In genomic region chr11:67235639-67236358, GRCm38 (mm10) we compare ENCODE assay signal across 9 mouse cellular contexts. TPM values are rescaled to one million over a fixed set of nuclear protein-coding genes. Genes with fewer than 3 reads are reported as not detected.
DNase-seq lines count a peak whose midpoint lies in the region; ATAC-seq lines count a peak whose summit lies in the region.
"Had no signal": no experiment of that assay in that cellular context is flagged by ENCODE, and none has a peak within 500 bp of the region (broad histone marks: within the 10 kb centered on the region; RNA-seq: fewer than 3 reads in every experiment).

No protein-coding gene starts in this region.

- H3K27me3 ChIP-seq in hindbrain, embryonic 14.5 days (ENCODE audit: control insufficient read depth, insufficient read depth, low read length), result no peaks in the 10 kb centered on the region
- no peaks in the 10 kb centered on the region for H3K27me3 ChIP-seq in hindbrain, embryonic 13.5 days
- no peaks in the 10 kb centered on the region for H3K27me3 ChIP-seq in embryonic facial prominence, embryonic 11.5 days (ENCODE audit: control insufficient read depth, insufficient read depth, low read length)
- H3K27me3 ChIP-seq in splenic B cell, adult 2 months (ENCODE audit: control insufficient read depth, insufficient read depth, low read length, poor library complexity, severe bottlenecking), result no peaks in the 10 kb centered on the region
- H3K27me3 ChIP-seq: hindbrain, embryonic 15.5 days had no signal

- intact Hi-C loops in left cerebral cortex, postnatal 10 days (cut with DNase I), result loop anchor here (2.0 to 5.0 kb wide), 2 partner anchors 112 to 121 kb away; no protein-coding TSS in a partner anchor

- no peaks in the 10 kb centered on the region for H3K4me1 ChIP-seq in hindbrain, embryonic 14.5 days (replicated peaks; ENCODE audit: control insufficient read depth, insufficient read depth, low read length)
- no peaks in the 10 kb centered on the region for H3K4me1 ChIP-seq in hindbrain, embryonic 13.5 days (replicated peaks)
- no peaks in the 10 kb centered on the region for H3K4me1 ChIP-seq in embryonic facial prominence, embryonic 11.5 days (ENCODE audit: control insufficient read depth, insufficient read depth, low read length)
- H3K4me1 ChIP-seq: hindbrain, embryonic 15.5 days had no signal

- no peak for ATAC-seq in hindbrain, embryonic 14.5 days (ENCODE audit: low FRiP score)
- no peak for ATAC-seq in hindbrain, embryonic 13.5 days (ENCODE audit: low FRiP score)
- no peak for ATAC-seq in embryonic facial prominence, embryonic 11.5 days (replicated peaks; ENCODE audit: insufficient number of reproducible peaks, low FRiP score, low TSS enrichment, low read depth)

- H3K4me3 ChIP-seq in hindbrain, embryonic 14.5 days (replicated peaks; ENCODE audit: low read length), result no peak overlapping the region
- H3K4me3 ChIP-seq in hindbrain, embryonic 13.5 days, result no peak overlapping the region
- no peak overlapping the region for H3K4me3 ChIP-seq in embryonic facial prominence, embryonic 11.5 days (ENCODE audit: low read depth, low read length)
- H3K4me3 ChIP-seq: hindbrain, embryonic 15.5 days had no signal

- 70% methylated on average over 5 of the region's 5 CpGs for WGBS in hindbrain, embryonic 14.5 days
- 62% methylated on average over 5 of the region's 5 CpGs for WGBS in hindbrain, embryonic 13.5 days
- 63% methylated on average over 5 of the region's 5 CpGs for WGBS in embryonic facial prominence, embryonic 11.5 days

- no peak overlapping the region for H3K9ac ChIP-seq in hindbrain, embryonic 14.5 days
- no peak overlapping the region for H3K9ac ChIP-seq in hindbrain, embryonic 13.5 days
- H3K9ac ChIP-seq in embryonic facial prominence, embryonic 11.5 days (replicated peaks; ENCODE audit: low read length), result no peak overlapping the region
- H3K9ac ChIP-seq: hindbrain, embryonic 15.5 days had no signal

- no peaks in the 10 kb centered on the region for H3K9me3 ChIP-seq in hindbrain, embryonic 14.5 days (ENCODE audit: control insufficient read depth, low read length)
- no peaks in the 10 kb centered on the region for H3K9me3 ChIP-seq in hindbrain, embryonic 13.5 days
- no peaks in the 10 kb centered on the region for H3K9me3 ChIP-seq in embryonic facial prominence, embryonic 11.5 days (replicated peaks; ENCODE audit: control insufficient read depth, low read length)
- H3K9me3 ChIP-seq: hindbrain, embryonic 15.5 days had no signal

- no peaks in the 10 kb centered on the region for H3K36me3 ChIP-seq in hindbrain, embryonic 14.5 days (replicated peaks; ENCODE audit: control insufficient read depth, insufficient read depth)
- no peaks in the 10 kb centered on the region for H3K36me3 ChIP-seq in hindbrain, embryonic 13.5 days
- no peaks in the 10 kb centered on the region for H3K36me3 ChIP-seq in embryonic facial prominence, embryonic 11.5 days (replicated peaks; ENCODE audit: control insufficient read depth, insufficient read depth, low read depth, low read length)
- H3K36me3 ChIP-seq in splenic B cell, adult 2 months (ENCODE audit: control insufficient read depth, insufficient read depth, low read length, poor library complexity, severe bottlenecking), result no peaks in the 10 kb centered on the region
- H3K36me3 ChIP-seq: hindbrain, embryonic 15.5 days had no signal

- no peak overlapping the region for H3K27ac ChIP-seq in hindbrain, embryonic 14.5 days
- no peak overlapping the region for H3K27ac ChIP-seq in hindbrain, embryonic 13.5 days
- no peak overlapping the region for H3K27ac ChIP-seq in embryonic facial prominence, embryonic 11.5 days (replicated peaks; ENCODE audit: low read depth, low read length)
- H3K27ac ChIP-seq: hindbrain, embryonic 15.5 days had no signal

- peak; percentile 61 for DNase-seq in hindbrain, embryonic 14.5 days (ENCODE audit: low spot score)
- DNase-seq in A20 (ENCODE audit: low read depth, low spot score) (peak; percentile 60), R1 (ENCODE audit: low read depth, low spot score) (peak; percentile 76)
- DNase-seq in embryonic facial prominence, embryonic 11.5 days (ENCODE audit: low spot score), result peak; percentile 73
- peak; percentile 52 for DNase-seq in left cerebral cortex, postnatal 10 days (ENCODE audit: extremely low spot score in 1 of 2, low spot score in 2 of 2)
- peak; percentile 37 for DNase-seq in splenic B cell, adult 2 months (ENCODE audit: low read depth, low spot score)
- DNase-seq in urinary bladder, postnatal 10 days (ENCODE audit: low spot score), result no peak

- H3K4me2 ChIP-seq in hindbrain, embryonic 14.5 days (replicated peaks), result no peak overlapping the region
- no peak overlapping the region for H3K4me2 ChIP-seq in hindbrain, embryonic 13.5 days
- H3K4me2 ChIP-seq in embryonic facial prominence, embryonic 11.5 days (ENCODE audit: low read depth, low read length), result no peak overlapping the region
- H3K4me2 ChIP-seq: hindbrain, embryonic 15.5 days had no signal

RNA-seq across cellular contexts. Expression of gene Myh4, which starts 2.0 kb away (rescaled TPM):
- polyA plus RNA-seq in hindbrain, embryonic 14.5 days (2014; fragmentation: Nextera tagmentation; extraction: Ambion mirVana), result not detected in 2 replicates
- polyA plus RNA-seq in hindbrain, embryonic 13.5 days (2015; fragmentation: Nextera tagmentation; extraction: Ambion mirVana), result not detected in 2 replicates
- polyA plus RNA-seq in embryonic facial prominence, embryonic 11.5 days (2014; fragmentation: Nextera tagmentation; extraction: Ambion mirVana), result 0.04 and 0.06 TPM in 2 replicates
- under 1 TPM; 0.51 to 0.64 TPM for total RNA-seq in left cerebral cortex, postnatal 10 days (2021)
- polyA plus RNA-seq: hindbrain, embryonic 15.5 days had no signal

RNA-seq across cellular contexts. Expression of gene Myh1, which starts 35.9 kb away (rescaled TPM):
- polyA plus RNA-seq in hindbrain, embryonic 14.5 days (2014; fragmentation: Nextera tagmentation; extraction: Ambion mirVana), result 0.13 and 0.18 TPM in 2 replicates
- polyA plus RNA-seq in hindbrain, embryonic 13.5 days (2015; fragmentation: Nextera tagmentation; extraction: Ambion mirVana), result 0.14 TPM in 1 of 2 replicates, not detected in the other
- 0.06 and 0.20 TPM in 2 replicates for polyA plus RNA-seq in embryonic facial prominence, embryonic 11.5 days (2014; fragmentation: Nextera tagmentation; extraction: Ambion mirVana)
- under 1 TPM; 0.32 to 0.45 TPM for total RNA-seq in left cerebral cortex, postnatal 10 days (2021)

RNA-seq across cellular contexts. Expression of gene Myh8, which starts 41.1 kb away (rescaled TPM):
- polyA plus RNA-seq in hindbrain, embryonic 14.5 days (2014; fragmentation: Nextera tagmentation; extraction: Ambion mirVana), result 0.72 and 1.1 TPM in 2 replicates
- polyA plus RNA-seq in hindbrain, embryonic 13.5 days (2015; fragmentation: Nextera tagmentation; extraction: Ambion mirVana), result 0.84 and 2.5 TPM in 2 replicates
- 0.36 and 1.1 TPM in 2 replicates for polyA plus RNA-seq in embryonic facial prominence, embryonic 11.5 days (2014; fragmentation: Nextera tagmentation; extraction: Ambion mirVana)
- 1 to 10 TPM; 1.2 to 1.5 TPM for total RNA-seq in left cerebral cortex, postnatal 10 days (2021)
